Mouse (Mus musculus): Measurements from ENCODE around the gene Cd3eap. TPM values are rescaled to one million over a fixed set of nuclear protein-coding genes. Genes with fewer than 3 reads are reported as not detected.
A peak's percentile ranks its signal among the peaks of the same experiment; 100 is the strongest.

The Cd3eap gene
- total RNA-seq, 4 experiments from 2014 or later: 16.3 to 20.4 (median 17.4) TPM

DNA sequence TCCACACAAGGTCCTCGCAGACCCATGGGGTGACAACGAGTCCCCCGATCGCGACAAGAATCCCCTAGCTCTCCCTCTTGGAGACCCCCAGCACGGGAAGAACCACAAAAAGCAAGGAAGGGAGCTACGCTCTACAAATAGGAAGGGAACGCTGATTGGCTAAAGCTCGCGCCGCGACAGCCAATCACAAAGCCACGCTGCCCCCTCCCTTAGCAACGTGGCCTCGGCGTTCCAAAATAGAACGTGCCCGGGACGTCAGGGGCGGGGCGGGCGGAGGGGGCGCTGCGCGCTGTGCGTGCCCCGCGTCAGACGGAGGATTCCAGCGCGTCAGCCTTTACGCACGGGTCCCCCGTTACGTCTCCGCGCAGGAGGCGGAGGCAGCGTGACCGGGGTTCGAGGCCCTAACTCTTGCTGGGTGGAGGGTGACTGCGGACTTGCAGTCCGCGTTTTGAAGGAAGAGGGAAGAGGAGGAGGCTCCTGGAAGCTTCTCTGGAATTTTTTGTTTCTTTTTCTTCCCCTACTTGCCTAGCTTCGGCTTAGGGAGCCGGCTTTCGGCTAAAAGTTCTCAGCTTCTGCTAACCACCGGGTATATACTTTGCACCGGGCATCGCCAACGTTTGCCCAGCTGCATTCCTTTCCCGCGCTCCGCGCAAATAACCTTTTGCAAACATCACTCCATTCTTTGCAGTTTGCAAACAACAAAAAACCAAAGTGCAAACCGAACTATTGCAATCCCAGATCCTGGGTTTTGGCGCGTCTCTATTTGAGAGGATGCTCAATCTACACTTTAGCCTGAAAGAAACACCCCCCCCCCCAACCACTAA, 50.6 kb downstream of the Cd3eap start:
- DNase-seq (ENCODE audit: low spot score in 2 of 2): peak; percentile 87 to 96

DNA sequence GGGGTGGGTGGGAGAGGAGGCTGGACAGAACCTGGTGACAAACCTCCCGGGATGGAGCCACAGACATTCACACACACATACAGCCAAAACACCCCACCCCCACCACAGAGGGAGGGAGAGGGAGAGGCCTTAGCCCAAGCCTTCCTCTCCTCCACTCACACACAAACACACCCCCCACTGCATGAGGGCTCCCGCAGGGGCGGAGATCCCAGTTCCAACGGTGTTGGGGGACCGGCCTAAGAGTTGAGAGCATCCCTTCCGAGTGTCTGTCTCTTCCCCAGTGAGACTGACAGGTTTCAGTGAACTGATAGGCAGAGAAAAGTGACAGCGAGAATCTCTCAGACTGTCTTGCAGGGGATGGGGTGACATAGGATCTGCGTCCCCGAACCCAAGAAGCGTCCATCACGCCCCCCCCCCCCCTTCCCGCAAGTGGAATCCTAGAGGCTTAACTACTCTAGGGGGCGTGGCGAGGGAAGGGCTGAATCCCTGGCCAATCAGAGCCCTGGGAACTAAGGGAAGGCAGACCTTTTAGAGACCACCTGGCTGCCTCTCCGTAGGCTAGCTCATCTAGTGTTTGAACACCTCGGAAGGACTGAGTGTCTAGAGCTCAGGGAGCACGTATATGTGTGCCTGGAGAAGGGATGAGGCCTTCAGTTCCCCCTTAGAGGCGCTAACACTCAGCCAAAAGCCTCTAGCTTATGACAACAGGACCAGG, 51.4 kb downstream of the Cd3eap start:
- peak in 1 of 2 experiments; percentile 80 for DNase-seq (ENCODE audit: low spot score in 2 of 2)

DNA sequence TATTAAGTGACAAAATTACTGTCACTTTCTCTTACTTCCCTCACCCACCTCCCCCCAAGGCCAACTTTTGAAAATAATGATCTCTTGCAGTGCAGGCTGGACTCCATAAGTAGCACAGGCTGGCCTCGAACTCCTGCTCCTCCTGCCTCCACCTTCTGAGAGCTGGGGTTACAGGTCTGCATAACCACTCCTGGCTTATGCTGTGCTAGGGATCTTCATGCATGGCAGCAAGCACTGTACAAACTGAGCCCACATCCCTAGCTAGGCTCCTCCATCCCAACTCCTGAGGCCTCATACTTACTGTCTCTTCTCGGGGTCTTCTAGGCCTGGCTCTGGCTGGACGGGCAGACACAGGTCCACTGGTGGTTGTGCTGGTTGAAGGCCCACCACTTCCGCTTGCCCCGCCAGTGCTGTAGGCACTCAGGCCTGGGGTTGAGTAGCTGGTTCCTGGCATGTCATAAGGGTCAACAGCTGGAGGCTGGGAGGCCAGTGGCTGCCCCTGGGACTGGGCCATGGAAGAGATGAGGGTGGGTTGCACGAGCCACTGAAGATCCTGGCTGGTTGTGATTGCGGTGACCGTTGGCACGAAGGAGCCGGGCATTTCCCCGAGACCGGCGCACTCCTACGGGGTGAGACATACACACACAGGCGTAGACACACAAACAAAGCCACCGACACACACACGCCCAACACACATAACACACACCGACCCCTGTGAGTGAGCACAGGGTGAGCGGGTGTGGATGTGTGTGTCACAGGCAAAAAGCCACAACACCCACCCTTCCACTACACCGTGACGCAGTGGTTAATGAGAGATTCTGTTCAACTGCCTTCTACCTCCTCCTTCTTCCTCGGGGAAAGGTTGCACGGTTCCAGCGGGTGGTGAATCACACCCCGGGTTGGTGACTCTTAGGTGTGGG, 52.2 kb downstream of the Cd3eap start:
- DNase-seq (ENCODE audit: low spot score in 2 of 2): peak in 1 of 2 experiments; percentile 56

Small RNAs within 50 kb of the gene (microRNA-seq; reads per million reads assigned to microRNA genes)
- gene Mir343: 0 reads per million in 2 experiments

Other genes with a start within 250 kb of the Cd3eap start
- gene Gm4969, start 241.1 kb downstream of the Cd3eap start, total RNA-seq (2022): under 1 TPM in 3 of 4 experiments, not detected in 1; 0.37 to 0.68 (median 0.48) TPM
- gene Fbxo46, start 239.6 kb downstream of the Cd3eap start, total RNA-seq (2022): 10 to 100 TPM; 13.2 to 15.7 (median 14.2) TPM
- gene Qpctl, start 210.2 kb downstream of the Cd3eap start, total RNA-seq (2022): 10 to 100 TPM; 16.5 to 19.2 (median 18.6) TPM
- 10 to 100 TPM; 73.5 to 79.4 (median 76.1) TPM for gene Snrpd2, start 209.8 kb downstream of the Cd3eap start, total RNA-seq (2022)
- 1 to 10 TPM; 1.2 to 2.5 (median 1.5) TPM for gene Gipr, start 193.4 kb downstream of the Cd3eap start, total RNA-seq (2022)
- 100 to 1,000 TPM; 159 to 188 (median 167) TPM for gene Eml2, start 183.1 kb downstream of the Cd3eap start, total RNA-seq (2022)
- 1 to 10 TPM; 2.2 to 2.7 (median 2.5) TPM for gene Gpr4, start 146.9 kb downstream of the Cd3eap start, total RNA-seq (2022)
- 10 to 100 TPM; 40.2 to 46.7 (median 43.1) TPM for gene Opa3, start 131.1 kb downstream of the Cd3eap start, total RNA-seq (2022)
- gene Vasp, start 87.7 kb downstream of the Cd3eap start, total RNA-seq (2022): 10 to 100 TPM; 13.6 to 16.9 (median 15.6) TPM
- under 1 TPM in 1 of 4 experiments, not detected in 3; 0.68 TPM for gene Ppm1n, start 79.4 kb downstream of the Cd3eap start, total RNA-seq (2022)
- 100 to 1,000 TPM; 108 to 133 (median 114) TPM for gene Rtn2, start 76.9 kb downstream of the Cd3eap start, total RNA-seq (2022)
- gene Fosb, start 49.4 kb downstream of the Cd3eap start, total RNA-seq (2022): 10 to 100 TPM; 11.1 to 15.1 (median 13.8) TPM
- gene Ercc1, start 14.7 kb downstream of the Cd3eap start, total RNA-seq (2022): 10 to 100 TPM; 34.9 to 42.8 (median 38.6) TPM
- gene Ppp1r13l, start 266 bp upstream of the Cd3eap start, total RNA-seq (2022): 1 to 10 TPM; 3.9 to 7.7 (median 5.9) TPM
- gene Ercc2, start 22.5 kb upstream of the Cd3eap start, total RNA-seq (2022): 10 to 100 TPM; 25.7 to 36.8 (median 31.0) TPM
- 1 to 10 TPM; 4.5 to 5.9 (median 5.1) TPM for gene Klc3, start 44.6 kb upstream of the Cd3eap start, total RNA-seq (2022)
- 10 to 100 TPM in 1 of 4 experiments, 1 to 10 TPM in 2, not detected in 1; 3.1 to 12.8 (median 9.4) TPM for gene Ckm, start 45.3 kb upstream of the Cd3eap start, total RNA-seq (2022)
- 10 to 100 TPM; 70.4 to 80.3 (median 76.2) TPM for gene Mark4, start 99.3 kb upstream of the Cd3eap start, total RNA-seq (2022)
- 1 to 10 TPM in 1 of 4 experiments, under 1 TPM in 3; 0.59 to 1.1 (median 0.79) TPM for gene Exoc3l2, start 103.8 kb upstream of the Cd3eap start, total RNA-seq (2022)
- 1 to 10 TPM; 6.5 to 7.7 (median 7.1) TPM for gene Bloc1s3, start 148.9 kb upstream of the Cd3eap start, total RNA-seq (2022)
- gene Trappc6a, start 148.9 kb upstream of the Cd3eap start, total RNA-seq (2022): 10 to 100 TPM; 19.0 to 25.5 (median 23.5) TPM
- 1 to 10 TPM in 2 of 4 experiments, under 1 TPM in 2; 0.83 to 1.7 (median 1.1) TPM for gene Nkpd1, start 158.4 kb upstream of the Cd3eap start, total RNA-seq (2022)
- 100 to 1,000 TPM; 118 to 134 (median 124) TPM for gene Ppp1r37, start 203.6 kb upstream of the Cd3eap start, total RNA-seq (2022)
- gene Zfp296, start 217.8 kb upstream of the Cd3eap start, total RNA-seq (2022): 1 to 10 TPM; 1.6 to 1.9 (median 1.8) TPM
- 10 to 100 TPM; 44.2 to 59.5 (median 51.3) TPM for gene Gemin7, start 218.1 kb upstream of the Cd3eap start, total RNA-seq (2022)
- gene Clasrp, start 245.0 kb upstream of the Cd3eap start, total RNA-seq (2022): 10 to 100 TPM; 74.8 to 89.4 (median 84.1) TPM